Mouse (Mus musculus): ENCODE measurements at regions not wholly inside any gene's neighbourhood (a gene's known extent, or its start where the extent isn't known, plus 50 kb on each side); places are given as distances from the start of the nearest gene placed in this dataset.

DNA sequence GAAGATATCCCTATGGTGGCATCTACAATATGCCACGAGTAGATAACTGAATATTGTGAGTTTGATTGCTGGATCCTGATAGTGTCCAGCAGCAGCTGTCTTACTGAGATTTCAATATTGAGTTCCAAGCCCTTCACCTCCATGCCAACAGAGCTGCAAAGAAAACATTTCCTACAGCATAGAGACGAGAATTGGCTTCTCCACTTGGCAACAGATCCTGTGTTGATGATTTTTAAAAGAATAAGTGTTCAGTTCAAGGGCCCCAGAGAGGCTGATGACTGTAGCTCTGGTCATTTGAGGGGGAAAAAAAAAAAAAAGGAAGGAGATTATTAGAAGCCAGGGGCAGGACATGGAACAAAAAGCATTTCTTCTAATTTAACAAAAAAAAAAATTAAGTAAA, 284.7 kb downstream of the Efnb2 start:
- TF ChIP-seq CTCF (IDR thresholded peaks at IDR 0.05; ENCODE audit: low read depth) (no peak), EP300 (IDR thresholded peaks at IDR 0.05; ENCODE audit: low read depth) (no peak)

Data from liver, embryonic 14.5 days (tissue).